Mouse (Mus musculus): ENCODE measurements around the gene Med27.

The Med27 gene

GRCm38 (mm10) chr2:29391996-29392395, 45.4 kb downstream of the Med27 start:
- DNase-seq (ENCODE audit: low spot score in 2 of 2), result no peak

- DNase-seq (ENCODE audit: low spot score in 2 of 2), result no peak
Measured at GRCm38 (mm10) chr2:29400234-29400633, 53.6 kb downstream of the Med27 start.

GRCm38 (mm10) chr2:29400812-29401211, 54.2 kb downstream of the Med27 start:
- no peak for DNase-seq (ENCODE audit: low spot score in 2 of 2)

GRCm38 (mm10) chr2:29401868-29402267, 55.2 kb downstream of the Med27 start:
- DNase-seq (ENCODE audit: low spot score in 2 of 2), result no peak

GRCm38 (mm10) chr2:29402550-29403076, 56.0 kb downstream of the Med27 start:
- peak; percentile 12 to 21 for DNase-seq (ENCODE audit: low spot score in 2 of 2)

GRCm38 (mm10) chr2:29403799-29404530, 57.3 kb downstream of the Med27 start:
- DNase-seq (ENCODE audit: low spot score in 2 of 2), result no peak

GRCm38 (mm10) chr2:29404931-29405330, 58.3 kb downstream of the Med27 start:
- no peak for DNase-seq (ENCODE audit: low spot score in 2 of 2)

GRCm38 (mm10) chr2:29405848-29406247, 59.2 kb downstream of the Med27 start:
- DNase-seq (ENCODE audit: low spot score in 2 of 2), result no peak

GRCm38 (mm10) chr2:29407350-29407749, 60.7 kb downstream of the Med27 start:
- DNase-seq (ENCODE audit: low spot score in 2 of 2), result no peak

GRCm38 (mm10) chr2:29407764-29408163, 61.1 kb downstream of the Med27 start:
- no peak for DNase-seq (ENCODE audit: low spot score in 2 of 2)

- no peak for DNase-seq (ENCODE audit: low spot score in 2 of 2)
Measured at GRCm38 (mm10) chr2:29410884-29411283, 64.3 kb downstream of the Med27 start.

GRCm38 (mm10) chr2:29412458-29412857, 65.8 kb downstream of the Med27 start:
- DNase-seq (ENCODE audit: low spot score in 2 of 2), result no peak

GRCm38 (mm10) chr2:29413259-29413993, 66.8 kb downstream of the Med27 start:
- DNase-seq (ENCODE audit: low spot score in 2 of 2), result no peak

- no peak for DNase-seq (ENCODE audit: low spot score in 2 of 2)
Measured at GRCm38 (mm10) chr2:29414852-29415473, 68.3 kb downstream of the Med27 start.

- DNase-seq (ENCODE audit: low spot score in 2 of 2), result no peak
Measured at GRCm38 (mm10) chr2:29418498-29418897, 71.9 kb downstream of the Med27 start.

- no peak for DNase-seq (ENCODE audit: low spot score in 2 of 2)
Measured at GRCm38 (mm10) chr2:29419434-29419833, 72.8 kb downstream of the Med27 start.

GRCm38 (mm10) chr2:29419946-29420345, 73.3 kb downstream of the Med27 start:
- no peak for DNase-seq (ENCODE audit: low spot score in 2 of 2)

GRCm38 (mm10) chr2:29422126-29422840, 75.7 kb downstream of the Med27 start:
- no peak for DNase-seq (ENCODE audit: low spot score in 2 of 2)

- DNase-seq (ENCODE audit: low spot score in 2 of 2), result no peak
Measured at GRCm38 (mm10) chr2:29423059-29423458, 76.4 kb downstream of the Med27 start.

GRCm38 (mm10) chr2:29425386-29425785, 78.8 kb downstream of the Med27 start:
- no peak for DNase-seq (ENCODE audit: low spot score in 2 of 2)

GRCm38 (mm10) chr2:29426684-29427083, 80.1 kb downstream of the Med27 start:
- DNase-seq (ENCODE audit: low spot score in 2 of 2), result peak; percentile 46 to 61

GRCm38 (mm10) chr2:29432565-29432964, 85.9 kb downstream of the Med27 start:
- no peak for DNase-seq (ENCODE audit: low spot score in 2 of 2)
